Mouse (Mus musculus) adrenal gland, adult 2 months (tissue): ENCODE data around the gene Cage1. TPM values are rescaled to one million over a fixed set of nuclear protein-coding genes. Genes with fewer than 3 reads are reported as not detected.

ENCODE experiments used
- DNase-seq: peaks from one replicate; pipeline ENCODE4 v3.0.0; 2021
- microRNA-seq, 2 experiments: library from miRNA; unstranded; fragments of <30 nt; microRNA quantifications; one replicate each; pipeline ENCODE4 v1.2.0; 2021
- polyA plus RNA-seq: library from polyadenylated mRNA; depleted of rRNA; stranded (reverse); fragments of >200 nt; gene quantifications from 2 replicates; pipeline ENCODE4 v1.2.3, GENCODE M21; 2012; rRNA removed
- total RNA-seq, 2 experiments: library from RNA; stranded (reverse); gene quantifications; 2 replicates each; pipeline ENCODE4 v1.2.3; 2021

Gene Cage1
- total and polyA plus RNA-seq, 3 experiments: 0.16 to 4.2 (median 2.7) TPM

- DNase-seq: no peak
Observed at GRCm38 (mm10) chr13:37965126-37965914, 71.5 kb downstream of the Cage1 start.

- DNase-seq: no peak
Observed at GRCm38 (mm10) chr13:37964128-37965087, 72.5 kb downstream of the Cage1 start.

- peak; percentile 78 for DNase-seq
Observed at GRCm38 (mm10) chr13:37963354-37964007, 73.4 kb downstream of the Cage1 start.

GRCm38 (mm10) chr13:37962541-37962940 lies 74.3 kb downstream of the Cage1 start:
- DNase-seq: no peak

GRCm38 (mm10) chr13:37959936-37960335 lies 76.9 kb downstream of the Cage1 start:
- no peak for DNase-seq

- no peak for DNase-seq
Observed at GRCm38 (mm10) chr13:37959239-37959907, 77.5 kb downstream of the Cage1 start.

GRCm38 (mm10) chr13:37958498-37959238 lies 78.2 kb downstream of the Cage1 start:
- DNase-seq: no peak

Small RNAs within 50 kb of the gene (microRNA-seq; reads per million reads assigned to microRNA genes)
- gene Gm27387: 0 reads per million in 2 experiments

Other genes with a start within 250 kb of the Cage1 start
- 100 to 1,000 TPM; 138 to 209 TPM for gene Ssr1, start 42.9 kb downstream of the Cage1 start, total RNA-seq
- gene Ssr1, start 42.9 kb downstream of the Cage1 start, polyA plus RNA-seq: 3.9 and 5.6 TPM in 2 replicates
- gene Riok1, start 74 bp downstream of the Cage1 start, total RNA-seq: 10 to 100 TPM; 25.2 to 34.9 TPM
- gene Riok1, start 74 bp downstream of the Cage1 start, polyA plus RNA-seq: 10.3 and 11.9 TPM in 2 replicates
- under 1 TPM; 0.59 to 0.75 TPM for gene Dsp, start 114.2 kb upstream of the Cage1 start, total RNA-seq
- gene Dsp, start 114.2 kb upstream of the Cage1 start, polyA plus RNA-seq: 0.27 and 0.85 TPM in 2 replicates
- 10 to 100 TPM; 16.3 to 26.1 TPM for gene Snrnp48, start 167.9 kb upstream of the Cage1 start, total RNA-seq
- 16.7 and 21.0 TPM in 2 replicates for gene Snrnp48, start 167.9 kb upstream of the Cage1 start, polyA plus RNA-seq